Comparison of ENCODE assay signal across 22 mouse cellular contexts in the genomic region with DNA sequence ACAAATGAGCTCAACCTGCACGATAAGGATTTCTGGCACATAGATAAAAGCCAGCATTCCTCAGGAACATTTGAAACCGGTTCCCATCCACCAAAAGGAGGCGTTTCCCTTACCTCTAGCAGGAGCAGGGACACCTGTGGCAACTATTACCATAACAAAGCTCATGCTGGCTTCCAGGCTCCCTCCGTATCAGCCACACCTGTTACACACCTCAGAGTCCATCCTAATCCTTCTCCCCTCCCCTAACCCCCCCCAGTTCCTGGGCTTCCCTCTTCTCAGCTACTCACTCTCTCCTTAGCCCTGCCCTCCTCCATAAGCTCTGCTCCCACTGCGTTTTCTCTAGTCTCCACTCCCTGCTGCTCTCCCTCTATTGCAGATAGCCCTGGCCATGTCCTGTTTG. TPM values are rescaled to one million over a fixed set of nuclear protein-coding genes. Genes with fewer than 3 reads are reported as not detected.
DNase-seq lines count a peak whose midpoint lies in the region; ATAC-seq lines count a peak whose summit lies in the region.
"Had no signal": no experiment of that assay in that cellular context is flagged by ENCODE, and none has a peak within 500 bp of the region (broad histone marks: within the 10 kb centered on the region; RNA-seq: fewer than 3 reads in every experiment).

No protein-coding gene starts in this region.

- no peak overlapping the region for H3K27ac ChIP-seq in midbrain, embryonic 11.5 days (ENCODE audit: low read depth, low read length)
- H3K27ac ChIP-seq in midbrain, embryonic 15.5 days, result no peak overlapping the region
- no peak overlapping the region for H3K27ac ChIP-seq in embryonic facial prominence, embryonic 13.5 days
- no peak overlapping the region; the same call in 1 of the 2 replicates for H3K27ac ChIP-seq in stomach, embryonic 14.5 days (ENCODE audit: low read length)
- H3K27ac ChIP-seq: heart, embryonic 10.5 days; limb, embryonic 13.5 days; midbrain, embryonic 12.5 days had no signal

- peak; percentile 38 for ATAC-seq in frontal cortex, adult (ENCODE audit: low TSS enrichment)
- ATAC-seq in midbrain, embryonic 11.5 days (ENCODE audit: low FRiP score), result no peak
- ATAC-seq in midbrain, embryonic 15.5 days (replicated peaks), result no peak; the same call in 1 of the 2 replicates
- ATAC-seq in embryonic facial prominence, embryonic 13.5 days (ENCODE audit: insufficient number of reproducible peaks, insufficient read depth, low FRiP score, low TSS enrichment, low read depth), result peak; percentile 57; the same call in 1 of the 2 replicates
- peak; percentile 66; the same call in 1 of the 2 replicates for ATAC-seq in stomach, embryonic 14.5 days (ENCODE audit: insufficient number of reproducible peaks, insufficient read depth, low FRiP score, low read depth)

- no peak overlapping the region for H3K9ac ChIP-seq in midbrain, embryonic 11.5 days (ENCODE audit: low read length)
- no peak overlapping the region for H3K9ac ChIP-seq in midbrain, embryonic 15.5 days
- H3K9ac ChIP-seq in embryonic facial prominence, embryonic 13.5 days, result no peak overlapping the region
- no peak overlapping the region for H3K9ac ChIP-seq in stomach, embryonic 14.5 days (replicated peaks; ENCODE audit: low read depth, low read length)
- H3K9ac ChIP-seq: limb, embryonic 13.5 days; midbrain, embryonic 12.5 days had no signal

- WGBS in midbrain, embryonic 11.5 days, result 10% methylated on average over 5 of the region's 5 CpGs
- WGBS in midbrain, embryonic 15.5 days, result 11% methylated on average over 5 of the region's 5 CpGs
- WGBS in embryonic facial prominence, embryonic 13.5 days, result under 1% methylated on average over 5 of the region's 5 CpGs
- WGBS in stomach, embryonic 14.5 days, result 3% methylated on average over 5 of the region's 5 CpGs

- H3K4me1 ChIP-seq in midbrain, embryonic 11.5 days (ENCODE audit: control insufficient read depth, insufficient read depth, low read length), result peaks cover 2% of the 10 kb centered on the region; the same call in 1 of the 2 replicates
- peaks cover 3% of the 10 kb centered on the region; the same call in 1 of the 2 replicates for H3K4me1 ChIP-seq in midbrain, embryonic 15.5 days
- H3K4me1 ChIP-seq in embryonic facial prominence, embryonic 13.5 days, result peaks cover 22% of the 10 kb centered on the region
- peaks cover 10% of the 10 kb centered on the region; the same call in 1 of the 2 replicates for H3K4me1 ChIP-seq in stomach, embryonic 14.5 days (ENCODE audit: control insufficient read depth, insufficient read depth, low read length)

- H3K36me3 ChIP-seq in midbrain, embryonic 11.5 days (ENCODE audit: control insufficient read depth, insufficient read depth, low read length), result no peaks in the 10 kb centered on the region
- no peaks in the 10 kb centered on the region for H3K36me3 ChIP-seq in midbrain, embryonic 15.5 days (replicated peaks)
- H3K36me3 ChIP-seq in embryonic facial prominence, embryonic 13.5 days, result no peaks in the 10 kb centered on the region
- no peaks in the 10 kb centered on the region for H3K36me3 ChIP-seq in stomach, embryonic 14.5 days (ENCODE audit: control insufficient read depth, insufficient read depth, low read length)
- H3K36me3 ChIP-seq: heart, embryonic 10.5 days; limb, embryonic 13.5 days; midbrain, embryonic 12.5 days had no signal

- H3K27me3 ChIP-seq in midbrain, embryonic 11.5 days (ENCODE audit: control insufficient read depth, insufficient read depth, low read length), result no peaks in the 10 kb centered on the region; the same call in 1 of the 2 replicates
- no peaks in the 10 kb centered on the region; the same call in 1 of the 2 replicates for H3K27me3 ChIP-seq in midbrain, embryonic 15.5 days (replicated peaks)
- H3K27me3 ChIP-seq in embryonic facial prominence, embryonic 13.5 days, result peaks cover 15% of the 10 kb centered on the region
- no peaks in the 10 kb centered on the region for H3K27me3 ChIP-seq in stomach, embryonic 14.5 days (ENCODE audit: control insufficient read depth, insufficient read depth, low read length)
- H3K27me3 ChIP-seq: CH12.LX had no signal

- DNase-seq in frontal cortex, postnatal 25 days (ENCODE audit: low spot score in 2 of 2), result no peak
- peak; percentile 23 for DNase-seq in midbrain, embryonic 11.5 days (ENCODE audit: low spot score, missing footprints)
- no peak for DNase-seq in frontal cortex, postnatal 36 days (ENCODE audit: low spot score in 2 of 2)
- DNase-seq in adrenal gland, postnatal 14 days, result no peak
- DNase-seq: adrenal gland, adult 2 months; cerebellum, adult 8-10 months; gastrocnemius, postnatal 36 days; heart, postnatal 36 days; kidney, postnatal 14 days; lung, adult 2 months; right cerebral cortex, postnatal 25 days; thymus, postnatal 4 days had no signal

- H3K4me3 ChIP-seq in midbrain, embryonic 11.5 days (ENCODE audit: low read depth, low read length), result no peak overlapping the region
- H3K4me3 ChIP-seq in midbrain, embryonic 15.5 days, result no peak overlapping the region
- no peak overlapping the region for H3K4me3 ChIP-seq in embryonic facial prominence, embryonic 13.5 days
- H3K4me3 ChIP-seq in stomach, embryonic 14.5 days (ENCODE audit: low read depth, low read length), result no peak overlapping the region
- H3K4me3 ChIP-seq: heart, embryonic 10.5 days; limb, embryonic 13.5 days; midbrain, embryonic 12.5 days had no signal

- no peaks in the 10 kb centered on the region for H3K9me3 ChIP-seq in midbrain, embryonic 11.5 days (ENCODE audit: control insufficient read depth, low read length)
- H3K9me3 ChIP-seq in midbrain, embryonic 15.5 days, result no peaks in the 10 kb centered on the region
- no peaks in the 10 kb centered on the region for H3K9me3 ChIP-seq in embryonic facial prominence, embryonic 13.5 days
- H3K9me3 ChIP-seq in stomach, embryonic 14.5 days (ENCODE audit: control insufficient read depth, low read depth, low read length), result no peaks in the 10 kb centered on the region
- H3K9me3 ChIP-seq: heart, embryonic 10.5 days; limb, embryonic 13.5 days; midbrain, embryonic 12.5 days had no signal

- H3K4me2 ChIP-seq in midbrain, embryonic 11.5 days, result no peak overlapping the region
- no peak overlapping the region for H3K4me2 ChIP-seq in midbrain, embryonic 15.5 days
- no peak overlapping the region for H3K4me2 ChIP-seq in embryonic facial prominence, embryonic 13.5 days
- peak overlapping the region; percentile 18; the same call in 1 of the 2 replicates for H3K4me2 ChIP-seq in stomach, embryonic 14.5 days (replicated peaks; ENCODE audit: low read depth, low read length)
- H3K4me2 ChIP-seq: limb, embryonic 13.5 days; midbrain, embryonic 12.5 days had no signal

RNA-seq across cellular contexts. Expression of gene Dntt, which starts 15.5 kb away (rescaled TPM):
- 0.14 TPM in 1 of 2 replicates, not detected in the other for polyA plus RNA-seq in midbrain, embryonic 11.5 days (2014; fragmentation: Nextera tagmentation; extraction: Ambion mirVana)
- polyA plus RNA-seq in midbrain, embryonic 15.5 days (2015; fragmentation: Nextera tagmentation; extraction: Ambion mirVana), result 0.33 and 0.41 TPM in 2 replicates
- polyA plus RNA-seq in embryonic facial prominence, embryonic 13.5 days (2015; fragmentation: Nextera tagmentation; extraction: Ambion mirVana), result not detected in 2 replicates
- not detected in 2 replicates for polyA plus RNA-seq in stomach, embryonic 14.5 days (2014; fragmentation: Nextera tagmentation; extraction: Ambion mirVana)
- 0.89 TPM in 1 of 2 replicates, not detected in the other for total RNA-seq in adrenal gland, postnatal 14 days (2021)
- total RNA-seq: adrenal gland, adult 2 months; heart, postnatal 36 days; left cerebral cortex, adult 8-10 months had no signal
- polyA plus RNA-seq: adrenal gland, adult 2 months; cortical plate, adult 2 months; limb, embryonic 13.5 days had no signal

RNA-seq across cellular contexts. Expression of gene Blnk, which starts 19.3 kb away (rescaled TPM):
- 0.19 and 0.56 TPM in 2 replicates for polyA plus RNA-seq in midbrain, embryonic 11.5 days (2014; fragmentation: Nextera tagmentation; extraction: Ambion mirVana)
- polyA plus RNA-seq in midbrain, embryonic 15.5 days (2015; fragmentation: Nextera tagmentation; extraction: Ambion mirVana), result 0.56 and 0.61 TPM in 2 replicates
- 2.2 and 2.9 TPM in 2 replicates for polyA plus RNA-seq in embryonic facial prominence, embryonic 13.5 days (2015; fragmentation: Nextera tagmentation; extraction: Ambion mirVana)
- 2.6 and 2.8 TPM in 2 replicates for polyA plus RNA-seq in stomach, embryonic 14.5 days (2014; fragmentation: Nextera tagmentation; extraction: Ambion mirVana)
- 1.7 and 4.8 TPM in 2 replicates for total RNA-seq in adrenal gland, postnatal 14 days (2021)

Comparison
In these comparisons a context has a peak if more than half of its experiments do, and no peak if none do; other contexts are left out.
1. ATAC-seq: peak in frontal cortex, adult (single experiment), embryonic facial prominence, embryonic 13.5 days (single experiment) and stomach, embryonic 14.5 days (single experiment); none in midbrain, embryonic 11.5 days (single experiment) and midbrain, embryonic 15.5 days (single experiment).